Mouse (Mus musculus): ENCODE results near the gene Psmd3. TPM values are rescaled to one million over a fixed set of nuclear protein-coding genes. Genes with fewer than 3 reads are reported as not detected.
"Not testable (repeated sequence)": the region's sequence is repeated elsewhere in the genome, so short reads cannot be mapped to it uniquely, and the experiment has no call there.

Psmd3 gene
- total RNA-seq (2014; fragmentation: Nextera tagmentation) (69.2 and 71.4 TPM in 2 replicates), total RNA-seq (2017) (75.6 and 76.1 TPM in 2 replicates), polyA plus RNA-seq (2012) (204 and 206 TPM in 2 replicates)

DNA sequence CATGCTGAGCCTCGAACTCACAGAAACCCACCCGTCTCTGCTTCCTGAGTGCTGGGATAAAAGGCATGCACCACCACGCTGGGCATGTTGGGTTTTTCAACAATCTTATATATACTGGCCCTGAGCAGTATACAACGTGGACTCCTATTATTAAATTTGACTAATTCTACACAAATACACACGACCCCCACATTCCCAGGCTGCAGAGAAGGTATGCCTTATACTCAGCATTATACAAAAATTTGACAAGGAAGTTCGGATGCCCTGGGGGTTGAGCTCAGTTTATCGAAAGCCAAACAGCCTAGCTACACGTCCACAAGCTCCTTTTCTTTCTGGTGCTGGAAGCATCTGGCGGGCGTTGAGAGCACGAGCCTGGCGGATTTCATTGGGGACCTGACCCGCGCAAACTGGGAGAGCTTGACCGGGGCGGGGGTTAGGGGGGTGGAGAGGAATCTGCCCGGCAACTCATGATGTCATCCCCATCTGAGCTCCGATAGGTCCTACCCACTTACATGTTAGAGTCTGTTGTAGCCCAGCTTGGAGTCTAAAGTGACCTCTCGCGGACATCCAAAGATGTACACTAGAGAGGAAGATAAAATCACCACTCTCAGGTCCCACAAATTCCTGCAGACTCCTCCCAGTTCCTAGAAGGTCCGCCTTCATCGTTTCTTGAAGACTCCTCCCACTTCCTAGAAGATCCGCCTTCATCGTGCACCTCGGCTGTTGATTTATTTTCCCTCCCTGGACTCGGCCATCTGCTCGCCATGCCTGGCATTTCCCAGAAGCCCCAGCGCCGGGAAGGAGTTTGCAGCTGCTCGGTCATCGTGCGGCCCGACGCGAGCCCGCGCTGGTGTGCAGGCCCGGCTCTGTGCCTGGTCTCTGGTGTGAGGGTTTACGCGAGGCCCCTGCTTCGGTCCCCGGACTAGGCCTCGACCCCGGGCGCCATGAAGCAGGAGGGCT is at the start of gene Psmd3:
Gene Psmd3, plus strand, starts transcription at position 769 of the 960 bp plus-strand sequence.
- Histone ChIP-seq H3K4me1 (ENCODE audit: insufficient read depth, low read depth, low read length) (peaks cover 59% of the 10 kb centered on the region), H3K27me3 (ENCODE audit: insufficient read depth, low read length) (peaks cover 7% of the 10 kb centered on the region), H3K36me3 (replicated peaks) (peaks cover 30% of the 10 kb centered on the region), H3K4me3 (ENCODE audit: low read depth, low read length) (peak within 1 kb of the TSS; percentile 96), H3K9me3 (replicated peaks) (no peaks in the 10 kb centered on the region)
- DNase-seq (ENCODE audit: low spot score): peak; percentile 95
- TF ChIP-seq POLR2AphosphoS5 (IDR thresholded peaks at IDR 0.05; ENCODE audit: insufficient replicate concordance, low read depth, low read length) (no peak), GATA1 (IDR thresholded peaks at IDR 0.05; ENCODE audit: borderline replicate concordance, low read length) (no peak), GATA2 (IDR thresholded peaks at IDR 0.05; ENCODE audit: borderline replicate concordance, low read depth, low read length) (no peak), TAL1 (conservative IDR thresholded peaks at IDR 0.05; ENCODE audit: low read depth, low read length) (no peak), CTCF (IDR thresholded peaks at IDR 0.05; ENCODE audit: low read depth, low read length) (no peak)
- ATAC-seq (ENCODE audit: extremely low read depth, insufficient number of reproducible peaks, low FRiP score, poor library complexity, severe bottlenecking): peak; percentile 92

DNA sequence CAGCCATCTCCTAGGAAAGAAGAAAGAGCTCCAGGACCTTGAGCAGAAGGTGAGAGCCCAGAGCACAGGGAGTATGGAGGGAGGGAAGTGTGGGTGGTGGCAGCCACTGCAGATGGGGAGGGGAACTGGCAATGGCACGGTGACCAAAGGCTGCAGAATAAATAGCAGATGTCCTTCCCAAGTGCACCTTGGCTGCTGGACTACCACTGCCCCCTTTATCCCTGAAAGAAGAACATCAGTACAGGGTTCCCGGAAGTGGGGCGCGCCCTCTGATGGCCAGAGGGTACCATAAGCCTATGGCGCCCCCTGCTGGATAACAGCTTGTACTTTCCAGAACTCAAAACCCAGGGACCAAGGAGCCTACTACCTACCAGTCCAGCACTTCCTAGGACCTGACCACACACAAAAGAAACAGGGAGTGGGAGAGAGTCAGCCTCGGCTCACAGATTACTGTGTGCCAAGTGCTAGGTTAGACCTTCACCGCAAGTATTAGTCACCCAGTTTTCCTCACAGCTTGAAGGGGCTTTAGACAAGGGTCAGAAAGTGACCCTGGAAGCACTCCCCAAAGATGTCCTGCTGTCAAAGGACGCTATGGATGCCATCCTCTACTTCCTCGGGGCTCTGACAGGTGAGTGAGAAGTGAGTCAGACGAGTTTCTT is 46.9 kb upstream of the Psmd3 start:
- 0 out of 2 replicates have a peak, but pooled peaks have one; percentile 49 for ATAC-seq (ENCODE audit: extremely low read depth, insufficient number of reproducible peaks, low FRiP score, poor library complexity, severe bottlenecking)
- H3K4me3 ChIP-seq (ENCODE audit: low read depth, low read length); H3K4me1 ChIP-seq (ENCODE audit: insufficient read depth, low read depth, low read length); H3K36me3 ChIP-seq (replicated peaks); H3K9me3 ChIP-seq (replicated peaks); DNase-seq (ENCODE audit: low spot score): not testable (repeated sequence)
- peaks cover 17% of the 10 kb centered on the region for H3K27me3 ChIP-seq (ENCODE audit: insufficient read depth, low read length)
- peak; percentile 16; the same call in 1 of the 2 replicates for TF ChIP-seq CTCF (IDR thresholded peaks at IDR 0.05; ENCODE audit: low read depth, low read length)

DNA sequence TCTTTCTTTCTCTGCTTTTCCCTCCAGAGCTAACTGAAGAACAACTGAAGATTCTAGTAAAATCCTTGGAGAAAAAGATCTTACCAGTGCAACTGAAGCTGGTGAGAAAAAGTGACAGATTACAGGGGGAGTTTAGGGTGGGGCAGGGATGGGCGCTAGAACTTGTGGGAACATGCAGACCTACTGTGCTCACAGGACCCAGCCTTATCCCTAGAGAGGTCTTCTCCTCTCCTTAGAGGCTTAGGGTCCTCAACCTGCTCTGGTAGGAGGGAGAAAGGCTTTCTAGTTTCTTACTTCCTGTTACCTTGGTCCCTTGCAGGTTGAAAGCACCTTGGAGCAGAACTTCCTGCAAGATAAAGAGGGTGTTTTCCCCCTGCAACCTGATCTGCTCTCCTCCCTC is 44.9 kb upstream of the Psmd3 start:
- no peaks in the 10 kb centered on the region for H3K36me3 ChIP-seq (replicated peaks)
- DNase-seq (ENCODE audit: low spot score) (no peak), ATAC-seq (ENCODE audit: extremely low read depth, insufficient number of reproducible peaks, low FRiP score, poor library complexity, severe bottlenecking) (no peak)
- peaks cover 26% of the 10 kb centered on the region for H3K27me3 ChIP-seq (ENCODE audit: insufficient read depth, low read length)
- H3K4me1 ChIP-seq (ENCODE audit: insufficient read depth, low read depth, low read length): peaks cover 4% of the 10 kb centered on the region; the same call in 1 of the 2 replicates
- H3K9me3 ChIP-seq (replicated peaks): 0 out of 2 replicates have a peak, but pooled peaks cover 2% of the 10 kb centered on the region
- TF ChIP-seq GATA2 (IDR thresholded peaks at IDR 0.05; ENCODE audit: borderline replicate concordance, low read depth, low read length) (no peak), GATA1 (IDR thresholded peaks at IDR 0.05; ENCODE audit: borderline replicate concordance, low read length) (no peak), CTCF (IDR thresholded peaks at IDR 0.05; ENCODE audit: low read depth, low read length) (no peak), TAL1 (conservative IDR thresholded peaks at IDR 0.05; ENCODE audit: low read depth, low read length) (no peak), POLR2AphosphoS5 (IDR thresholded peaks at IDR 0.05; ENCODE audit: insufficient replicate concordance, low read depth, low read length) (no peak)
- no peak overlapping the region for H3K4me3 ChIP-seq (ENCODE audit: low read depth, low read length)

DNA sequence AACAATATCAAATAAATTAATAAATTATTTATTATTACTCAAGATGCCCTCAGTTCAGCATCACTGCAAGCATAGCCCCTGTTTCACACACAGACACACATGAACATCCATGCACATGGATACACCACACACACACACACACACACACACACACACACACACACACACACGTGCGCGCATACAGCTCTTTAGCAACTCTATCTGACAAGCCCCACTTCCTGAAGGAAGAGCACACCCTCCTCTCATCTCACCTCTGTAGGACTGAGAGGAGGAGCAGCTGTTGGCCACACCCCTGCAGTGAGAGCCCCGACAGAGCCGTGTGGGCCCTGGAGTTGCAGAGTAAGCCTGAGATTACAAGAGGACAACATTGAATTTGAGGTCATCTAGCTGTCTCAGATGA is 42.3 kb upstream of the Psmd3 start:
- TF ChIP-seq TAL1 (conservative IDR thresholded peaks at IDR 0.05; ENCODE audit: low read depth, low read length) (no peak), GATA2 (IDR thresholded peaks at IDR 0.05; ENCODE audit: borderline replicate concordance, low read depth, low read length) (no peak), GATA1 (IDR thresholded peaks at IDR 0.05; ENCODE audit: borderline replicate concordance, low read length) (no peak), POLR2AphosphoS5 (IDR thresholded peaks at IDR 0.05; ENCODE audit: insufficient replicate concordance, low read depth, low read length) (no peak), CTCF (IDR thresholded peaks at IDR 0.05; ENCODE audit: low read depth, low read length) (no peak)
- no peak for DNase-seq (ENCODE audit: low spot score)
- no peak for ATAC-seq (ENCODE audit: extremely low read depth, insufficient number of reproducible peaks, low FRiP score, poor library complexity, severe bottlenecking)
- H3K27me3 ChIP-seq (ENCODE audit: insufficient read depth, low read length): peaks cover 22% of the 10 kb centered on the region
- peaks cover 4% of the 10 kb centered on the region; the same call in 1 of the 2 replicates for H3K4me1 ChIP-seq (ENCODE audit: insufficient read depth, low read depth, low read length)
- no peak overlapping the region for H3K4me3 ChIP-seq (ENCODE audit: low read depth, low read length)
- no peaks in the 10 kb centered on the region for H3K36me3 ChIP-seq (replicated peaks)
- H3K9me3 ChIP-seq (replicated peaks): 0 out of 2 replicates have a peak, but pooled peaks cover 2% of the 10 kb centered on the region

DNA sequence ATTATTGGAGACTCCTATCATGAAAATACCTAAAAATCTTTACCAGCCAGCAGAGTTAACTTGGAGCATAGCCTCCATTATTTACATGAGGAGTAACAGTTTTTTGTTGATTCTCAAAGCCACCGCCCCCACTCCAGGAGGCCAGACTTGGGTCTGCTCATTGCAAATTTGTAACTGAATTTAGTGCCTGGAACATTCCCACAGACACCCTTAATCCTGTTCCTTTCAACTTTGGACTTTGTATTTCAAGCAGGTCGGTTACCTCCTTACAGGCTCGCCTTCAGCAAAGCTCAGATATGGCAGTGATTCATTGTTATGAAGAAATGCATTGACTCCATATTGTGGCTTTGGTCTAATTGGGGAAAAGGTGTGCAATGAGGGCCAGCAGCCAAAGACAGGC is 37.6 kb upstream of the Psmd3 start:
- Histone ChIP-seq H3K9me3 (replicated peaks) (no peaks in the 10 kb centered on the region), H3K4me1 (ENCODE audit: insufficient read depth, low read depth, low read length) (no peaks in the 10 kb centered on the region), H3K4me3 (ENCODE audit: low read depth, low read length) (no peak overlapping the region), H3K27me3 (ENCODE audit: insufficient read depth, low read length) (peaks cover 48% of the 10 kb centered on the region), H3K36me3 (replicated peaks) (no peaks in the 10 kb centered on the region)
- DNase-seq (ENCODE audit: low spot score) (no peak), ATAC-seq (ENCODE audit: extremely low read depth, insufficient number of reproducible peaks, low FRiP score, poor library complexity, severe bottlenecking) (no peak)
- TF ChIP-seq GATA2 (IDR thresholded peaks at IDR 0.05; ENCODE audit: borderline replicate concordance, low read depth, low read length) (no peak), TAL1 (conservative IDR thresholded peaks at IDR 0.05; ENCODE audit: low read depth, low read length) (no peak), POLR2AphosphoS5 (IDR thresholded peaks at IDR 0.05; ENCODE audit: insufficient replicate concordance, low read depth, low read length) (no peak), CTCF (IDR thresholded peaks at IDR 0.05; ENCODE audit: low read depth, low read length) (no peak), GATA1 (IDR thresholded peaks at IDR 0.05; ENCODE audit: borderline replicate concordance, low read length) (no peak)

DNA sequence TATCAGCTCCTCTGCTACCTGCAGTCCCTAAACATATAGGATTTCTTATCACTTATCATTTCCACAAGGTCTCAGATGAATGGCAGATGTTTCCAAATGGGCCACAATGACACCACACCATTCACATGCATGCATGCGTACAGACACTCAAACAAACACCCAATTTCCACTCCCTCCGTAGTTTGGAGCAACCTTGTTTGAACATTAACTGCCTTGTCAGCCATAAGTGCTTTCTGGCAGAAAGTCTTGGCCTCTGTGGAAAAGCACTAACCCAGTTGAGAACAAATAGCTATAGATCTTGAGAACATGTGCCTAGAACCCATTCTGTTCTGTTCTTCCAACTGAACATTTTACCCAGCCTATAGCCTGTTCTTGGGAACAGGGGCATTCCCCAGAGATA is 36.4 kb upstream of the Psmd3 start:
- ATAC-seq (ENCODE audit: extremely low read depth, insufficient number of reproducible peaks, low FRiP score, poor library complexity, severe bottlenecking) (no peak), DNase-seq (ENCODE audit: low spot score) (no peak)
- no peaks in the 10 kb centered on the region for H3K36me3 ChIP-seq (replicated peaks)
- no peaks in the 10 kb centered on the region for H3K4me1 ChIP-seq (ENCODE audit: insufficient read depth, low read depth, low read length)
- no peak overlapping the region for H3K4me3 ChIP-seq (ENCODE audit: low read depth, low read length)
- H3K27me3 ChIP-seq (ENCODE audit: insufficient read depth, low read length): peaks cover 47% of the 10 kb centered on the region
- no peaks in the 10 kb centered on the region for H3K9me3 ChIP-seq (replicated peaks)
- TF ChIP-seq GATA1 (IDR thresholded peaks at IDR 0.05; ENCODE audit: borderline replicate concordance, low read length) (no peak), GATA2 (IDR thresholded peaks at IDR 0.05; ENCODE audit: borderline replicate concordance, low read depth, low read length) (no peak), CTCF (IDR thresholded peaks at IDR 0.05; ENCODE audit: low read depth, low read length) (no peak), POLR2AphosphoS5 (IDR thresholded peaks at IDR 0.05; ENCODE audit: insufficient replicate concordance, low read depth, low read length) (no peak)
